Mouse (Mus musculus): ENCODE measurements around the gene Slc15a1. TPM values are rescaled to one million over a fixed set of nuclear protein-coding genes. Genes with fewer than 3 reads are reported as not detected.

Gene Slc15a1
- polyA plus RNA-seq, 1 experiment from 2014 or later: 0.13 TPM

GRCm38 (mm10) chr14:121479096-121479495 lies 26.0 kb downstream of the Slc15a1 start:
- 71% methylated on average over 3 of the region's 3 CpGs for WGBS
- Histone ChIP-seq H3K4me3 (ENCODE audit: low read depth, low read length) (no peak overlapping the region), H3K4me1 (ENCODE audit: insufficient read depth) (no peaks in the 10 kb centered on the region), H3K36me3 (ENCODE audit: insufficient read depth) (no peaks in the 10 kb centered on the region), H3K4me2 (no peak overlapping the region), H3K27me3 (ENCODE audit: insufficient read depth, low read length) (no peaks in the 10 kb centered on the region), H3K9ac (no peak overlapping the region), H3K9me3 (ENCODE audit: low read depth, low read length) (no peaks in the 10 kb centered on the region), H3K27ac (ENCODE audit: low read depth) (no peak overlapping the region)
- DNase-seq (no peak), ATAC-seq (ENCODE audit: insufficient read depth) (no peak)
- TF ChIP-seq CTCF (IDR thresholded peaks at IDR 0.05; ENCODE audit: low read depth): no peak

- H3K27me3 ChIP-seq (ENCODE audit: insufficient read depth, low read length): no peaks in the 10 kb centered on the region
- no peak overlapping the region for H3K4me2 ChIP-seq
- DNase-seq (no peak), ATAC-seq (ENCODE audit: insufficient read depth) (no peak)
- H3K9me3 ChIP-seq (ENCODE audit: low read depth, low read length): no peaks in the 10 kb centered on the region
- TF ChIP-seq CTCF (IDR thresholded peaks at IDR 0.05; ENCODE audit: low read depth): no peak
- H3K9ac ChIP-seq: no peak overlapping the region
- 84% methylated on average over 14 of the region's 14 CpGs for WGBS
- H3K36me3 ChIP-seq (ENCODE audit: insufficient read depth): no peaks in the 10 kb centered on the region
- H3K27ac ChIP-seq (ENCODE audit: low read depth): no peak overlapping the region
- no peak overlapping the region for H3K4me3 ChIP-seq (ENCODE audit: low read depth, low read length)
- H3K4me1 ChIP-seq (ENCODE audit: insufficient read depth): no peaks in the 10 kb centered on the region
Observed at GRCm38 (mm10) chr14:121477925-121478693, 26.9 kb downstream of the Slc15a1 start.

GRCm38 (mm10) chr14:121473869-121474268 lies 31.2 kb downstream of the Slc15a1 start:
- Histone ChIP-seq H3K9ac (no peak overlapping the region), H3K4me2 (no peak overlapping the region), H3K36me3 (ENCODE audit: insufficient read depth) (no peaks in the 10 kb centered on the region), H3K27ac (ENCODE audit: low read depth) (no peak overlapping the region), H3K9me3 (ENCODE audit: low read depth, low read length) (no peaks in the 10 kb centered on the region), H3K4me1 (ENCODE audit: insufficient read depth) (no peaks in the 10 kb centered on the region), H3K4me3 (ENCODE audit: low read depth, low read length) (no peak overlapping the region), H3K27me3 (ENCODE audit: insufficient read depth, low read length) (no peaks in the 10 kb centered on the region)
- ATAC-seq (ENCODE audit: insufficient read depth): no peak
- DNase-seq: no peak
- TF ChIP-seq CTCF (IDR thresholded peaks at IDR 0.05; ENCODE audit: low read depth): no peak
- WGBS: 63% methylated on average over 4 of the region's 4 CpGs

GRCm38 (mm10) chr14:121471545-121472121 lies 33.4 kb downstream of the Slc15a1 start:
- no peaks in the 10 kb centered on the region for H3K36me3 ChIP-seq (ENCODE audit: insufficient read depth)
- DNase-seq (no peak), ATAC-seq (ENCODE audit: insufficient read depth) (no peak)
- H3K4me1 ChIP-seq (ENCODE audit: insufficient read depth): no peaks in the 10 kb centered on the region
- H3K9me3 ChIP-seq (ENCODE audit: low read depth, low read length): no peaks in the 10 kb centered on the region
- 73% methylated on average over 11 of the region's 11 CpGs for WGBS
- H3K4me3 ChIP-seq (ENCODE audit: low read depth, low read length): no peak overlapping the region
- no peaks in the 10 kb centered on the region for H3K27me3 ChIP-seq (ENCODE audit: insufficient read depth, low read length)
- H3K4me2 ChIP-seq: no peak overlapping the region
- H3K27ac ChIP-seq (ENCODE audit: low read depth): no peak overlapping the region
- TF ChIP-seq CTCF (IDR thresholded peaks at IDR 0.05; ENCODE audit: low read depth): no peak
- H3K9ac ChIP-seq: no peak overlapping the region

- no peaks in the 10 kb centered on the region for H3K27me3 ChIP-seq (ENCODE audit: insufficient read depth, low read length)
- H3K9ac ChIP-seq: no peak overlapping the region
- H3K36me3 ChIP-seq (ENCODE audit: insufficient read depth): no peaks in the 10 kb centered on the region
- ATAC-seq (ENCODE audit: insufficient read depth) (no peak), DNase-seq (no peak)
- H3K4me2 ChIP-seq: no peak overlapping the region
- H3K9me3 ChIP-seq (ENCODE audit: low read depth, low read length): no peaks in the 10 kb centered on the region
- no peak for TF ChIP-seq CTCF (IDR thresholded peaks at IDR 0.05; ENCODE audit: low read depth)
- H3K27ac ChIP-seq (ENCODE audit: low read depth): no peak overlapping the region
- no peak overlapping the region for H3K4me3 ChIP-seq (ENCODE audit: low read depth, low read length)
- H3K4me1 ChIP-seq (ENCODE audit: insufficient read depth): no peaks in the 10 kb centered on the region
Observed at GRCm38 (mm10) chr14:121469601-121470000, 35.5 kb downstream of the Slc15a1 start.

GRCm38 (mm10) chr14:121467646-121468045 lies 37.4 kb downstream of the Slc15a1 start:
- Histone ChIP-seq H3K36me3 (ENCODE audit: insufficient read depth) (no peaks in the 10 kb centered on the region), H3K27ac (ENCODE audit: low read depth) (no peak overlapping the region), H3K27me3 (ENCODE audit: insufficient read depth, low read length) (no peaks in the 10 kb centered on the region), H3K9ac (no peak overlapping the region), H3K9me3 (ENCODE audit: low read depth, low read length) (no peaks in the 10 kb centered on the region), H3K4me3 (ENCODE audit: low read depth, low read length) (no peak overlapping the region), H3K4me1 (ENCODE audit: insufficient read depth) (no peaks in the 10 kb centered on the region), H3K4me2 (no peak overlapping the region)
- no peak for DNase-seq
- 93% methylated on average over 6 of the region's 6 CpGs for WGBS
- ATAC-seq (ENCODE audit: insufficient read depth): no peak
- TF ChIP-seq CTCF (IDR thresholded peaks at IDR 0.05; ENCODE audit: low read depth): no peak

GRCm38 (mm10) chr14:121466501-121466900 lies 38.6 kb downstream of the Slc15a1 start:
- Histone ChIP-seq H3K27me3 (ENCODE audit: insufficient read depth, low read length) (no peaks in the 10 kb centered on the region), H3K9ac (no peak overlapping the region), H3K27ac (ENCODE audit: low read depth) (no peak overlapping the region), H3K9me3 (ENCODE audit: low read depth, low read length) (no peaks in the 10 kb centered on the region), H3K4me3 (ENCODE audit: low read depth, low read length) (no peak overlapping the region), H3K4me2 (no peak overlapping the region), H3K36me3 (ENCODE audit: insufficient read depth) (no peaks in the 10 kb centered on the region), H3K4me1 (ENCODE audit: insufficient read depth) (no peaks in the 10 kb centered on the region)
- ATAC-seq (ENCODE audit: insufficient read depth) (no peak), DNase-seq (no peak)
- no peak for TF ChIP-seq CTCF (IDR thresholded peaks at IDR 0.05; ENCODE audit: low read depth)
- WGBS: 81% methylated on average over 4 of the region's 4 CpGs
